Mouse (Mus musculus) intestine, embryonic 14.5 days (tissue): ENCODE results near the gene Rpl9. TPM values are rescaled to one million over a fixed set of nuclear protein-coding genes. Genes with fewer than 3 reads are reported as not detected.
A peak's percentile ranks its signal among the peaks of the same experiment; 100 is the strongest.

Experiments
- ATAC-seq: fragments of 200-750 bp; cut with Nextera tagmentation; replicated peaks from 2 replicates; pipeline ENCODE4 v1.8.0; 2017; ENCODE audit warnings: low read depth, moderate number of reproducible peaks, moderate TSS enrichment, moderate library complexity; ENCODE audit not compliant: low FRiP score, low TSS enrichment
- DNase-seq: peaks from one replicate; pipeline ENCODE4 v3.0.0-alpha.2; 2018; ENCODE audit warnings: low spot score
- H3K27ac ChIP-seq: fragments of 300-500 bp; sonication (generic); 2 replicates; pipeline ENCODE4 v1.5.1; 2014; ENCODE audit warnings: low read depth, mild to moderate bottlenecking, control low read depth
- H3K27me3 ChIP-seq: fragments of 300-500 bp; sonication (generic); replicated peaks from 2 replicates; pipeline ENCODE4 v1.6.1; 2014; ENCODE audit warnings: low read length, control low read depth; ENCODE audit not compliant: control insufficient read depth, insufficient read depth
- H3K36me3 ChIP-seq: fragments of 300-500 bp; sonication (generic); 2 replicates; pipeline ENCODE4 v1.6.1; 2014; ENCODE audit warnings: low read length, control low read depth; ENCODE audit not compliant: control insufficient read depth, insufficient read depth
- H3K4me1 ChIP-seq: fragments of 300-500 bp; sonication (generic); replicated peaks from 2 replicates; pipeline ENCODE4 v1.6.1; 2014; ENCODE audit warnings: low read length, control low read depth, mixed read lengths; ENCODE audit not compliant: control insufficient read depth, insufficient read depth
- H3K4me2 ChIP-seq: fragments of 300-500 bp; sonication (generic); 2 replicates; pipeline ENCODE4 v1.6.1; 2014; ENCODE audit warnings: low read length
- H3K4me3 ChIP-seq: fragments of 300-500 bp; sonication (generic); 2 replicates; pipeline ENCODE4 v1.5.1; 2014; ENCODE audit warnings: low read depth, low read length, control low read depth, mixed read lengths
- H3K9ac ChIP-seq: fragments of 300-500 bp; sonication (generic); 2 replicates; pipeline ENCODE4 v1.6.1; 2014; ENCODE audit warnings: mild to moderate bottlenecking, low read length
- H3K9me3 ChIP-seq: fragments of 300-500 bp; sonication (generic); 2 replicates; pipeline ENCODE4 v1.6.1; 2016; ENCODE audit warnings: low read length, control low read depth; ENCODE audit not compliant: control insufficient read depth
- WGBS: fragments of 180-500 bp; shearing (Covaris S2); extraction: QIAGEN DNeasy Blood & Tissue Kit; methylation state at CpG from one replicate; pipeline ENCODE4 v1.1.7; 2014; 5-methylcytosine and 5-hydroxymethylcytosine counted together
- polyA plus RNA-seq: library from polyadenylated mRNA; unstranded; fragments of >200 nt; fragmentation: Nextera tagmentation; extraction: Ambion mirVana; gene quantifications from 2 replicates; pipeline ENCODE4 v1.2.1, GENCODE M21; 2014

Gene Rpl9
- polyA plus RNA-seq, result 1,354 and 1,361 TPM in 2 replicates

- Histone ChIP-seq H3K4me1 (peaks cover 7% of the 10 kb centered on the region), H3K36me3 (peaks cover 50% of the 10 kb centered on the region), H3K4me2 (peak within 1 kb of the TSS; percentile 87), H3K27ac (peak within 1 kb of the TSS; percentile 94), H3K27me3 (no peaks in the 10 kb centered on the region), H3K9ac (peak within 1 kb of the TSS; percentile 100), H3K4me3 (peak within 1 kb of the TSS; percentile 98), H3K9me3 (no peaks in the 10 kb centered on the region)
- WGBS, result under 1% methylated on average over 83 of the region's 83 CpGs
- peak; percentile 95 for ATAC-seq
- peak; percentile 99 for DNase-seq
Measured at GRCm38 (mm10) chr5:65390648-65391644, at the start of gene Rpl9, which contains the start of gene Lias. TSS of gene Rpl9 (minus strand) at chr5:65391444. TSS of gene Lias (plus strand) at chr5:65391497.

- H3K27ac ChIP-seq, result no peak overlapping the region
- no peak overlapping the region for H3K4me3 ChIP-seq
- H3K27me3 ChIP-seq, result no peaks in the 10 kb centered on the region
- no peak overlapping the region for H3K9ac ChIP-seq
- no peaks in the 10 kb centered on the region for H3K9me3 ChIP-seq
- H3K36me3 ChIP-seq, result no peaks in the 10 kb centered on the region
- peaks cover 14% of the 10 kb centered on the region for H3K4me1 ChIP-seq
- H3K4me2 ChIP-seq, result no peak overlapping the region
- ATAC-seq, result no peak
- no peak for DNase-seq
Measured at GRCm38 (mm10) chr5:65438041-65438440, 46.8 kb upstream of the Rpl9 start.

GRCm38 (mm10) chr5:65435806-65436561 is 44.7 kb upstream of the Rpl9 start, which contains the start of gene Ugdh:
TSS of gene Ugdh (minus strand) at chr5:65435949.
- WGBS, result under 1% methylated on average over 51 of the region's 51 CpGs
- DNase-seq (peak; percentile 94), ATAC-seq (peak; percentile 97)
- Histone ChIP-seq H3K27ac (peak within 1 kb of the TSS; percentile 69), H3K9me3 (no peaks in the 10 kb centered on the region), H3K4me1 (peaks cover 14% of the 10 kb centered on the region), H3K4me3 (peak within 1 kb of the TSS; percentile 77), H3K27me3 (no peaks in the 10 kb centered on the region), H3K36me3 (no peaks in the 10 kb centered on the region), H3K9ac (peak within 1 kb of the TSS; percentile 78), H3K4me2 (peak within 1 kb of the TSS; percentile 76)

GRCm38 (mm10) chr5:65435363-65435805 is 44.1 kb upstream of the Rpl9 start:
- H3K9me3 ChIP-seq, result no peaks in the 10 kb centered on the region
- no peak for ATAC-seq
- H3K27ac ChIP-seq, result peak overlapping the region; percentile 69
- no peaks in the 10 kb centered on the region for H3K36me3 ChIP-seq
- H3K4me3 ChIP-seq, result peak overlapping the region; percentile 77
- H3K4me1 ChIP-seq, result peaks cover 14% of the 10 kb centered on the region
- peak overlapping the region; percentile 78 for H3K9ac ChIP-seq
- DNase-seq, result no peak
- H3K27me3 ChIP-seq, result no peaks in the 10 kb centered on the region
- under 1% methylated on average over 44 of the region's 47 CpGs for WGBS
- peak overlapping the region; percentile 76 for H3K4me2 ChIP-seq

GRCm38 (mm10) chr5:65434471-65435362 is 43.5 kb upstream of the Rpl9 start:
- WGBS, result 5% methylated on average over 15 of the region's 15 CpGs
- Histone ChIP-seq H3K4me1 (peaks cover 14% of the 10 kb centered on the region), H3K9ac (peak overlapping the region; percentile 78), H3K9me3 (no peaks in the 10 kb centered on the region), H3K27ac (peak overlapping the region; percentile 69), H3K4me3 (peak overlapping the region; percentile 77), H3K36me3 (no peaks in the 10 kb centered on the region), H3K27me3 (no peaks in the 10 kb centered on the region), H3K4me2 (peak overlapping the region; percentile 76)
- ATAC-seq, result no peak
- DNase-seq, result no peak

GRCm38 (mm10) chr5:65429441-65429840 is 38.2 kb upstream of the Rpl9 start:
- H3K36me3 ChIP-seq, result peaks cover 21% of the 10 kb centered on the region
- peaks cover 6% of the 10 kb centered on the region; the same call in 1 of the 2 replicates for H3K4me1 ChIP-seq
- no peak for DNase-seq
- no peaks in the 10 kb centered on the region for H3K9me3 ChIP-seq
- 79% methylated on average over 5 of the region's 5 CpGs for WGBS
- H3K27ac ChIP-seq, result no peak overlapping the region
- no peak overlapping the region for H3K4me3 ChIP-seq
- H3K9ac ChIP-seq, result no peak overlapping the region
- H3K27me3 ChIP-seq, result no peaks in the 10 kb centered on the region
- no peak for ATAC-seq
- no peak overlapping the region for H3K4me2 ChIP-seq

- no peaks in the 10 kb centered on the region for H3K27me3 ChIP-seq
- DNase-seq (no peak), ATAC-seq (no peak)
- H3K36me3 ChIP-seq, result peaks cover 29% of the 10 kb centered on the region
- H3K9ac ChIP-seq, result no peak overlapping the region
- no peaks in the 10 kb centered on the region for H3K4me1 ChIP-seq
- H3K4me3 ChIP-seq, result no peak overlapping the region
- no peak overlapping the region for H3K27ac ChIP-seq
- WGBS, result 48% methylated on average over 4 of the region's 4 CpGs
- H3K9me3 ChIP-seq, result no peaks in the 10 kb centered on the region
- H3K4me2 ChIP-seq, result no peak overlapping the region
Measured at GRCm38 (mm10) chr5:65428321-65428720, 37.1 kb upstream of the Rpl9 start.

GRCm38 (mm10) chr5:65425251-65425650 is 34.0 kb upstream of the Rpl9 start:
- Histone ChIP-seq H3K36me3 (peaks cover 57% of the 10 kb centered on the region), H3K4me3 (no peak overlapping the region), H3K27me3 (no peaks in the 10 kb centered on the region), H3K9me3 (no peaks in the 10 kb centered on the region), H3K4me1 (no peaks in the 10 kb centered on the region), H3K9ac (no peak overlapping the region), H3K27ac (no peak overlapping the region), H3K4me2 (no peak overlapping the region)
- DNase-seq (no peak), ATAC-seq (no peak)
- 74% methylated on average over 5 of the region's 5 CpGs for WGBS
